Comparison of ENCODE assay signal across 8 mouse cellular contexts in the genomic region with DNA sequence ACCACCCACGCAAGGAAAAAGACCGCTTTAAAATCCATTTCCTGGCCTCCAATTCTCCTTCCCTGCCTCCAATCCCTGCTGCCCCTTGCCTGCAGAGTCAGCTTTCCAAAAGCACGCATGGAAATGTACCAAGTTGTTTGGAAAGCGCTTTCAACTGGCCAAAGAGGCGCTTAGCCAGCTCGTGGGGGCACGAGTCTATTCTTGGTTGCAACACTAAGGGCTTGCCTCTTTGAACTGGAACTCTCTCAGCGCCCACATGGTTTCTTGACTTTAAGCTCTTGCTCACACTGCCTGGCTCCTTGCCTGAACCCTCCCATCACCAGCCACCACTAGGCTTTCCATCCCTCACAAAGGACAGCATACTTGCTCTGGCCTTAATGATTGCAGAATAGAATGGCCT. TPM values are rescaled to one million over a fixed set of nuclear protein-coding genes. Genes with fewer than 3 reads are reported as not detected.
DNase-seq lines count a peak whose midpoint lies in the region; ATAC-seq and TF ChIP-seq lines count a peak whose summit lies in the region.

No protein-coding gene starts in this region.

- no peak for ATAC-seq in kidney, embryonic 14.5 days (ENCODE audit: low FRiP score, low TSS enrichment)
- ATAC-seq in lung, embryonic 14.5 days (ENCODE audit: insufficient read depth): no peak
- ATAC-seq in activated CD4-positive, CD25-positive, alpha-beta regulatory T cell, adult 4 months: no peak

- no peaks in the 10 kb centered on the region for H3K27me3 ChIP-seq in kidney, embryonic 14.5 days (ENCODE audit: control insufficient read depth, insufficient read depth, low read length)
- peaks cover 1% of the 10 kb centered on the region; the same call in 1 of the 2 replicates for H3K27me3 ChIP-seq in heart, adult 2 months (ENCODE audit: control insufficient read depth, insufficient read depth, low read length)
- H3K27me3 ChIP-seq in lung, embryonic 14.5 days (ENCODE audit: insufficient read depth, low read length): no peaks in the 10 kb centered on the region

- TF ChIP-seq EP300 in heart, adult 2 months (IDR thresholded peaks at IDR 0.05; ENCODE audit: insufficient read depth, low read depth, low read length): peak; percentile 64

- no peak overlapping the region for H3K4me2 ChIP-seq in kidney, embryonic 14.5 days (replicated peaks; ENCODE audit: low read depth, low read length)
- H3K4me2 ChIP-seq in lung, embryonic 14.5 days: peak overlapping the region; percentile 31; the same call in 1 of the 2 replicates

- H3K36me3 ChIP-seq in kidney, embryonic 14.5 days (ENCODE audit: control insufficient read depth, insufficient read depth, low read length): no peaks in the 10 kb centered on the region
- no peaks in the 10 kb centered on the region for H3K36me3 ChIP-seq in heart, adult 2 months (ENCODE audit: control insufficient read depth, insufficient read depth, low read length)
- no peaks in the 10 kb centered on the region for H3K36me3 ChIP-seq in lung, embryonic 14.5 days (ENCODE audit: insufficient read depth)

- H3K4me3 ChIP-seq in kidney, embryonic 14.5 days (ENCODE audit: low read length): no peak overlapping the region
- H3K4me3 ChIP-seq in heart, adult 2 months: peak overlapping the region; percentile 30
- no peak overlapping the region for H3K4me3 ChIP-seq in lung, embryonic 14.5 days (ENCODE audit: low read depth, low read length)

- no peak overlapping the region for H3K27ac ChIP-seq in kidney, embryonic 14.5 days (ENCODE audit: low read depth, low read length)
- H3K27ac ChIP-seq in heart, adult 2 months: peak overlapping the region; percentile 76
- H3K27ac ChIP-seq in lung, embryonic 14.5 days (ENCODE audit: low read depth): no peak overlapping the region

- 79% methylated on average over 8 of the region's 8 CpGs for WGBS in kidney, embryonic 14.5 days
- WGBS in heart, adult 2 months: 37% methylated on average over 8 of the region's 8 CpGs
- WGBS in lung, embryonic 14.5 days: 60% methylated on average over 8 of the region's 8 CpGs

- DNase-seq in kidney, adult 11 months: peak; percentile 33
- DNase-seq in adrenal gland, postnatal 36 days: peak; percentile 57 to 72
- DNase-seq in heart, adult 2 months: peak; percentile 78 to 88
- peak; percentile 17 for DNase-seq in lung, embryonic 14.5 days
- DNase-seq in embryo, embryonic 9.5 days (ENCODE audit: extremely low spot score): no peak
- DNase-seq in right cerebral cortex, postnatal 36 days (ENCODE audit: low spot score in 2 of 2): no peak

- TF ChIP-seq CTCF in heart, adult 2 months (IDR thresholded peaks at IDR 0.05): no peak
- TF ChIP-seq CTCF in lung, embryonic 14.5 days (IDR thresholded peaks at IDR 0.05; ENCODE audit: low read depth): no peak

- H3K4me1 ChIP-seq in kidney, embryonic 14.5 days (ENCODE audit: control insufficient read depth, insufficient read depth, low read length): no peaks in the 10 kb centered on the region
- peaks cover 8% of the 10 kb centered on the region for H3K4me1 ChIP-seq in heart, adult 2 months (ENCODE audit: control insufficient read depth, insufficient read depth, low read length)
- H3K4me1 ChIP-seq in lung, embryonic 14.5 days (ENCODE audit: insufficient read depth): no peaks in the 10 kb centered on the region

- no peaks in the 10 kb centered on the region for H3K9me3 ChIP-seq in kidney, embryonic 14.5 days (ENCODE audit: control insufficient read depth, low read length)
- H3K9me3 ChIP-seq in lung, embryonic 14.5 days (ENCODE audit: low read depth, low read length): no peaks in the 10 kb centered on the region

- intact Hi-C loops in heart, adult 2 months (cut with DNase I): loop anchor here (2.0 to 10.0 kb wide), 4 partner anchors 31 to 367 kb away; a partner anchor contains a TSS

- no peaks in the 10 kb centered on the region for H3K79me2 ChIP-seq in heart, adult 2 months (replicated peaks; ENCODE audit: control insufficient read depth, insufficient read depth, low read length)

- H3K9ac ChIP-seq in kidney, embryonic 14.5 days (ENCODE audit: low read depth, low read length): no peak overlapping the region
- H3K9ac ChIP-seq in heart, adult 2 months (ENCODE audit: low read depth, low read length): no peak overlapping the region
- no peak overlapping the region for H3K9ac ChIP-seq in lung, embryonic 14.5 days

- TF ChIP-seq POLR2A in heart, adult 2 months (IDR thresholded peaks at IDR 0.05; ENCODE audit: insufficient read depth, low read depth, low read length): no peak

RNA-seq across cellular contexts. Expression of a gene that starts 13.2 kb away (rescaled TPM):
- 0.55 and 1.7 TPM in 2 replicates for polyA plus RNA-seq in kidney, embryonic 14.5 days (2014; fragmentation: Nextera tagmentation; extraction: Ambion mirVana)
- 10 to 100 TPM; 23.2 to 28.0 TPM for total RNA-seq in adrenal gland, postnatal 36 days (2021)
- total RNA-seq in heart, adult 2 months (2021): 1 to 10 TPM; 4.1 to 4.3 TPM
- 3.3 and 3.4 TPM in 2 replicates for polyA plus RNA-seq in heart, adult 2 months (2012; rRNA removed)
- 0.61 and 0.71 TPM in 2 replicates for polyA plus RNA-seq in lung, embryonic 14.5 days (2014; fragmentation: Nextera tagmentation; extraction: Ambion mirVana)
- polyA plus RNA-seq in activated CD4-positive, CD25-positive, alpha-beta regulatory T cell, adult 4 months (2017; shearing (Covaris generic)): not detected

Comparison
In these comparisons a context has a peak if more than half of its experiments do, and no peak if none do; other contexts are left out.
1. DNase-seq: peak in kidney, adult 11 months (single experiment), adrenal gland, postnatal 36 days (2 of 2), heart, adult 2 months (2 of 2) and lung, embryonic 14.5 days (single experiment); none in embryo, embryonic 9.5 days (single experiment) and right cerebral cortex, postnatal 36 days (0 of 2).